Mouse (Mus musculus): ENCODE data around the gene Pnmal1.

GRCm38 (mm10) chr7:16932704-16933577, 26.5 kb upstream of the Pnmal1 start:
- TF ChIP-seq CTCF (IDR thresholded peaks at IDR 0.05; ENCODE audit: borderline replicate concordance, insufficient read depth, low read depth, low read length) (peak; percentile 58; the same call in 1 of the 2 replicates), POLR2A (IDR thresholded peaks at IDR 0.05; ENCODE audit: borderline replicate concordance, insufficient read depth, low read length) (no peak)

Data from cerebellum, adult 2 months (tissue).